Mouse (Mus musculus) thymus, postnatal 36 days (tissue): ENCODE data around the gene Stk24.

Experiments
- DNase-seq, 2 experiments: peaks; one replicate each; pipeline ENCODE4 v3.0.0; 2022; ENCODE audit warnings: mixed read lengths in 2 of 2

Stk24 gene

DNA sequence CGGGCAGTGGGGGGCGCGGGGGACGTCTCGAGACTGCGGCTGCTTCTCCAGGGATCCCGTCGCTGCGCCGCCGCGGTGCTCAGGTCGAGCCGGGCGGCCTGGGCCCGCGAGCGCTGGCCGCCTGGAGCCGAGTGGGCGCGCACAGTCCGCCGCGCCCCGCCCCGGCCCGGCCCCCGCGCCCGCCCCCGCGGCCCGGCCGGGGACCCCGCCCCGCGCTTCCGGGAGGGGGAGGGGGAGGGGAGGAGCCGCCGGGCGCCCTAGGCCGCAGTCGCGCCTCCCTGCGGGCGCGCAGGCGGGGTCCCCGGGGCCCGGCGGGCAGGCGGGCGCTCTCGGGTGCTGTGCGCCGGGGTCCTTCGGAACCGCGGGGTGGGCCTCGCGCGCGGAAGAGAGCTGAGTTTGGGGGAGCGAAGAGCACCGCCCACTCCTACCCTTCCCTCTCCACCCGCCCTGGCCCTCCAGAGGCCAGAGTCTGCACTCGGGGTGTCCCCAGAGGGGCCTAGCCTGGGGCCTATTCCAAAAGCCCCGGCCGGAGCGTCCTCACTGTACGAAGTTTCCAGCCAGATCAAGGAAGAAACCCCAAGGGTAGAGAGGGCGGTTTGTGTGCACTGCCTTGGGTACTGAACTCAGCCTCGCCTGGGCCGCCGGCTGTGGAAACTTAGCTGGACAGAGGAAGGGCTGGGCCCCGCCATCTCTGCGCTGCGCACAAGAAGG, 540 bp downstream of the Stk24 start:
- DNase-seq, result peak; percentile 89 to 90

DNA sequence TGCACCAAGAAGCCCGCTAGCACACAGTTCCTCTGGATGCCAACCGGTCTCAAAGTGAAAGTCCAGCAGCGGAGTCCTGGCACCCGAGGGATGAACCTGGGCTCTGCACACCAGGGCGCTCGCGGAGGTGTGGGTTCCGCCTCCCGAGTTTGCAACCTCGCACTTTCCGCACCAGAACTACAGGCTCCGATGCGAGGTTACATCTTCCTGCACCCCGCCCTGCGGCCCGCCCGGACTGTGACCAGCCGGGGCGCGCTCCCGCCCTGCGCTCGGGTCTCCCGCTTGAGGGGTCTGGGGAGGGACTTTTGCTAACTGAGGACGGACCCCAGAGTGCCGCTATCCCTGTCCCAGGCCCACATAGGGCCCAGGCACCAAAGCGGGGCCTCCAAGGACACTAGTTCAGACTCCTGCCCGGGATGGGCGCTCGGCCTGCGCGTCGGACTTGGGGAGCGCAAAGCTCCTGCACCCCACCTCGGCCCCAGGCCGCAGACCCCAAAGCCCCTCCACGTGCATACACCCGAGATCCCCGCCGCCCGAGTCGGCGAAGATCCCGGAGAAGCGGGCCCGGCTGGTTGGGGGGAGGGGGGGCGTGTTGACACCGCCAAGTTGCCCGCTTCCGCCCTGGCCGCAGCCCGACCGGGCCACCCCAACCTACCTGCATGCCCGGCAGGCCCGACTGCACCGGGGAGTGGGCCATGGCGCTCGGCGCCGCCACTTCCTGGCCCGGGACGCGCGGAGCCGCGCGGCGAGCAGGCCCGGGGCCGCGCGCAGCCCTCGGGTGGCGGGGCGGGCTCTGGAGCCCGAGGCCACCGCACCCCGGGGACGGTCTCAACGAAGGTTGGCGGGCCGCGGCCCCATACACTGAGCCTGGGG, 1.3 kb downstream of the Stk24 start:
- DNase-seq, result peak; percentile 72 to 83

DNA sequence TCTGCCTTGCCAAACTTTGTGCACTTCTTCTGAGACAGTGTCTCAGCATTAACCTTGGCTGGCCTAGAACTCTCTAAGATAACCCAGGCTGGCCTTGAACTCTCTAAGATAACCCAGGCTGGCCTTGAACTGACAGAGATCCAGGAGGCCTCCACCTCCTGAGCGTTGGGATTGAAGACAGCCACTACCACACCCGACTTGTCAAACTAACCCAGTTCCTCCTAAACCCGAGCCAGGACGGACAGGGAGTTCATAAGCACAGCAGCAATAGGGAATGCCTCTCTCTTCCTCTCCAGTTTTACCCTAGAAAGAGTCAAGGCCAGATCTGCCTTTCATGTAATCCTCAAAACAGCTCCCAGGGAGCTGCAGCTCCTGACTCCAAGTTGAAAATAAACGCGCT, 3.2 kb downstream of the Stk24 start:
- DNase-seq, result no peak

DNA sequence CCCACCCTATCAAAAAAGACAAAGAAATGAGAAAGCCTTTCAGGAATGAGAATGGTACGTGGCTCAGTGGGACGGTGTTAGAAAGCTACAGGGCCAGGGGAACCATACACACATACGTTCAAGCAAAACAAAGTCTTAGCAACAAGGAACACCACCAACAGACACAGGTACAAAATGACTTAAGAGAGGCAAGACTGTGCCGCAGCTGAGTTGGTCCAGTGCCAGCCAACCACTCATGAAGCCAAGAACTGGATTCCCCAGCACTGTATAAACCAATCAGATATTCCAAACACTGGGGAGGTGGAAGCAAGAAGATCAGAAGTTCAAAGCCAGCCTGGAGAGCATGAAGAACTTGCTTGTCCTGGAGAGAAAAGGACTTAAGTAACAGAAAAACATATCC, 5.9 kb downstream of the Stk24 start:
- DNase-seq, result no peak

DNA sequence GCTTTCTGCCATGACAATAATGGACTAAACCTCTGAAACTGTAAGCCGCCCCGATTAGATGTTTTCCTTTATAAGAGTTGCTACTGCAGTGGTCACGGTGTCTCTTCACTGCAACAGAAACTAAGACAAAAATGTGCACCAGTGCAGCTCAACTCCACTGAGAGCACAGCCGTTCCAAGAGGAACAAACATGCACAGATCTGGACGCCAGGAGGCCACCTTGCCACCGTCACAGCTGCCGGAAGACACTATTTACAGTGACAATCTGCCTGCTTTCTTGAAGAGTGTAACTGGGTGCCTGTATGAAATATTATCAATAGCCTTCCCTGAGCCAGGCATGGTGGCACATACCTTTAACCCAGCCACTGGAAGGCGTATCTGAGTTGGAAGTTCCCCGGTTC, 6.8 kb downstream of the Stk24 start:
- DNase-seq, result peak; percentile 29 to 40

DNA sequence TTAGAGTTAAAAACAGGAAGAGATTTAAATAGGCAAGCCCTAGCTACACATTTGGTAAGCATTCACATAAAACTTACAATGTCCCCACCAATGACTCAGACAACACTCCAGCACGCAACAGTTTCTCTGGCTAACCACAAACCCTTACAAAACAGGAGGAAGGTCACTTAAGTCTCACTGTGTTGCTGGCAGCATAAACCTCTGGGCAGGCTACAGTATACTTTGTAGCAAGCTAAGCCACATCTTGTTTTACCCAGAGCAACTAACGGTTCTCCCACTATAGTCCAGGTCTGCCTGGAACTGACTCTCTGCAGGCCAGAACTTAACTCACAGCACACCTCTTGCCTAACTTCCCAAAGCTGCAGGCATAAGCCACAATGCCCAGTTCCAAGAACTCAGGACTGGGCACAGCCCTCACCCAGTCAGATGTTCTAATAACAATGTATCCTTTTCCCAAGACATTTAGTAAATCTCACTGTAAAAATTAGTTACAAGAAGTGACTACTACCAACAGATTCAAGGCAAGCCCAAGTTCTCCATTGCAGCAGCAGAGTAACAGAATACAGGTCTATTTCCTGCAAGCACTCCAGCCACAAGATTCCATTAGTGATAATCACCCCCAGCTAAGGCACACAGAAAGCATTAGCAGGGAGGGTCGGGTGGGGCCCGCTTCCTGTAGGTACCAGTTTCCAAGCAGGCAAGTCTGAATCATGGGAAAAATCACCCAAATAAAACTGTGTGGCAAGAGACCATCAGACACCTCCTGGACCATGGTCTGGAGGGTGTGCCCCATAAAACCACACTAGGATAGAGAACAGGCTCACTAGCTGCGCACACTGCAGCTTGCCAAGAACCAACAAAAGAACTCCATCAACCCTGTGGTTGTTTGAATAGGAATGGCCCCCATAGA, 7.6 kb downstream of the Stk24 start:
- no peak for DNase-seq

DNA sequence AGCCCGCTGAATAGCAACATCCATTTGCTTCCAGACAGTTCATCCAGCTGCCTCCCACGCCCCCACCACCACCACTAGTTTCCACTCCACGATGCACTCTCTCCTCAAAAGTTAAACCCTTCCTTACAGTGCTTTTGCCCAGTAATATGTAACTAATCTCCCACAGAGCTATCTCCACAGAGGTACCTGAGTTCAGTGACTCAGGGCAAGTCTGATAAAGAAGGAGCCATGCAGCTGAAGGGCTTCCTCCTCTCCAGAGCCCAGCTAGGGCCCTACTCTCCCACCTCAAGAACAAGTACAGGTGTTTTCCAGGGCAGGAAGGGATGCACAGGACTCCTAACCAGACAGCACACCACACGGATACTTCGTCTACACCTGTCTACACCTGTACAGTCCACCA, 10.4 kb downstream of the Stk24 start:
- DNase-seq, result no peak

DNA sequence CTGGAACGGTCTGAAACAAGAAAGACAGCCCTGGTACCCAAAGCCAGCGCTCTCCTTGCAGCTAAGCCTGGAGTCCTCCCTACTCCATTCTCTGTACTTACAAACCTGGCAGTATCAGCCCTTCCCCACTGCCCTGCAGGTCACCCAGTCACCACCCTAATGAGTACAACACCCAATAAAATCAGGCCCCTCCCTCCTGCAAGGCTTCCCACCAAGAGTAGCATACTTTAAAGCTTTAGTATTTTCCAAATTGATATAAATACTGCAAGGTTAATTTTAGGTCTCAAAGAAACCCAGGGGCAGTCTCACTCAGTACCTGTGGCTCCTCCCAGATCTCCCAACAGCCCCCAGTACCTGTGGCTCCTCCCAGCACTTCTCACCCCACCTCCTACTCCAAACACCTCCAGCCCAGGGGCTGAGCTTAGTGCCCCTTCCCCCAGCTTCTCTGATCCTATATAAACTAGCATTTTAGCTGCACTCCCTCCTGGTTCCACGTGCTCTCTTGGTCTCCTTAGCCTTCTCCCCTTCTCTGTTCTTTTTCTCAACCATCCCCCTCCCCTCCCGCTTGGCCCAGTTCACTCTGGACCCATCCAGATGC, 11.6 kb downstream of the Stk24 start:
- no peak for DNase-seq

DNA sequence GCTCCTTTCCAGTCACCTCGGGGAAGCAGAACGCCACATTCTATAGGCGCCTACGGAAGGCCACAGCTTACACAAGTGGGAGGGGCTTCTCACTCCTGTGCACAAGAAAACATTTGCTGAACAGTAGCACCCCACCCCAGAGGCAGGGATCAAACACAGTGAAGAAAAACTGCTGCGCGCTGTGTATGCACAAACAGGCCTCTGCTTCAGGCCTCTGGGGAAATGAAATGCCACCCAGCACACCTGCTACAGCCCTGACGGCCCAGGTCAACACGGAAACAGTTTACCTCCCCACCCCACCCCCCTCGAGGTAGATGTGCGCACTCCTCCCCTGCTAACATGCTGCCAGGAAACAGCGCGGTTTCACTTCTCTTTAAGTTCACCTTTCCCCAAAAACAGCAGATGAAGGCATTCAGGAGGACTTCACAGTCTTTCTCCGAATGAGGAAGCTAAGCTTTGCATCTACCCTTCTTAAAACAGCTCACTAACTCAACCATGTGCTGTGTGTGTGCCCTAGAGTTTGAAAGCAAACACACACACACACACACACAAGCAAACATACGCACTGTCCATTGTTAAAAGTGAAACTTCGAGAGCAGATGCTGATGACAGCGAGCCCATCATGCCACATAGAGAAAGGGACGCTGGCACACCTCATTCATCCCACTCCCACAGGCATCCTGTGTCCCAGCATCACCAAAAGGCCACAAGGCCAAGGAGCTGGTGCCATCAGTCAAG, 13.7 kb downstream of the Stk24 start:
- DNase-seq, result peak; percentile 74 to 79

DNA sequence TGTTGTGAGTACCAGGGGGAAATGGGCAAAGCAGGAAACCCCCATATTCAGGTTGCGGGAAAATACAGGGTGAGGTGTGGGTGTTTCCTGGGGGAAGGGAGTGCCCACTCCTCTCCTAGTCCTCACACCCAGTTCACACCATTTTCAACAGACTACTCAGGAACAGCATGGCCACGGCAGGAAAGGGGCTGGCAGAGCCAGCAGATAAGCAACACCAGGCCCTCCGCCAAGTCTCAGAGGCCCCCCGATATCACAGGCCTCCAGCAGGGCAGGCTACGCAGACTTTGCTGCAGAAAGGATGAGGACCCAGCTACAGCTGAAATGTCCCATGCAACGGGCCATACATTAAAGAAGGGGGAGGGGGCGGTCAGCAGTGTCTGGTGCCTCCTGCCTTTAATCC, 14.4 kb downstream of the Stk24 start:
- no peak for DNase-seq

DNA sequence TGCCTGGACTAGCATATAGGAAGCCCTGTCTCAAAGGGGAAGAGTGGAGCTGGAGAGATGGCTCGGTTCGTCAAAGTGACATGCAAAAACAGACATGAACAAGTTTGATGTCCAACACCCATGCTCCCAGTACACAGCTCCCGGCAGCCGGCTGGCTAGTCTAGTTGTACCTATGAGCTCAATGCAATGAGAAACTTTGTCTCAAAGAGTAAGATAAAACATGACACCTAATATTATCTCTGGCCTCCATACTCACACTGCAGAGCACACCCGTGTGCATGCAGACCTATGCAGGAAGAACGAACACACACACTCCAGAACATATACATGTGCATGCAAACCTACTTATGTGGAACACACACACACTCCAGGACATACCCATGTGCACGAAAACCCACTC, 15.5 kb downstream of the Stk24 start:
- DNase-seq, result no peak

DNA sequence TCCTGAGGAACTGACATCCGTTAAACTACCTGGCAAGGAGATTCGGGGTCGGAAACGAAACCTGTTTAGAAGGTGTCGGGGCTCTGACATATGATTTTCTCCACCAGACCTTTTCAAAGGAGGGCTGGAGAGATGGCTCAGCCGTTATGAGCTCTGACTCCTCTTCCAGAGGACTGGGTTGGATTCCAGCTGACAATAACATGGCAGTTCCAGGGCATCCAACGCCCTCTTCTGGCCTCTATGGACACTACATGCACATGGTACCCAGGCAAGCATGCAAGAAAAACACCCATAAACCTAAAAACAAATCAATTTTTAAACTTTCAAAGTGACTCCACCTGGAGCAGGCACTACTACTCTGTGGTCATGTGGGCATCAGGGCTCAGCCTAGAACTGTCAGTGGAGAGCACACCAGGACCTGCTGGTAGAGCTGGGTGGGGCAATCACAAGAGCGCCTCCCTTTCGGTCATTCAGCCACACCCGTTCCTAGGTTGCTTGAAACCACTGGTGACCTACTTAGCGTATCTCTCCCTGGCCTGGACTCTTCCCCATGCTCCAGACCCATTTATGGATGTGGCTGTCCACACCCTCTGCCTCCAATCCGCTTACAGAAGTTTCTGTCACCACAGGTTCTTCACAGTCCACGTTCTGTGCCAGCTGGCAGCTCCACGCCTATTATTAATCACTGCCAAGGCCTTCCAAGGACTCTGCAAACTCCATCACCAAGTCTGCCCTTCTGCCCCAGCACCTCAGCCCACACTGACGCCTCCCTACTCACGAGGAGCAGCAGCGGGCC, 18.3 kb downstream of the Stk24 start:
- no peak for DNase-seq

DNA sequence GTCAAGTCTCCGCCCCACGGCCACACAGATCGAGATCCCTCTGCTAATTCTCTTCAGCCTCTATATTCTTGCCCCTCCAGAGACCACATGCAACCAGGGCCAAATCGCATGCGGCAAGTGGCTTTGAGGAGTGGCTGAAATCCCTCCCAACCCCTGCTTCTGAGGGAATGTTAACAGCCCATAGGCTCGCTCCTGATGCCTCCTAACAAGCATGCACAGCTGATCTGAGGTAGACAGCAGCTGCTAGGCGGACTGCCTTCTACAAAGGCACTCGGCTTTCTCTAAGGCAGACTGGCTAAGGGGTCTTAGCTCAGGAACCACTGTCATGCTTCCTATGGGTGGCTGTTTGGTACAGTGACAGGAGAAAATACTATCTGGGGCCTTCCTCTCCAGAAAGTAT, 20.0 kb downstream of the Stk24 start:
- DNase-seq, result no peak

DNA sequence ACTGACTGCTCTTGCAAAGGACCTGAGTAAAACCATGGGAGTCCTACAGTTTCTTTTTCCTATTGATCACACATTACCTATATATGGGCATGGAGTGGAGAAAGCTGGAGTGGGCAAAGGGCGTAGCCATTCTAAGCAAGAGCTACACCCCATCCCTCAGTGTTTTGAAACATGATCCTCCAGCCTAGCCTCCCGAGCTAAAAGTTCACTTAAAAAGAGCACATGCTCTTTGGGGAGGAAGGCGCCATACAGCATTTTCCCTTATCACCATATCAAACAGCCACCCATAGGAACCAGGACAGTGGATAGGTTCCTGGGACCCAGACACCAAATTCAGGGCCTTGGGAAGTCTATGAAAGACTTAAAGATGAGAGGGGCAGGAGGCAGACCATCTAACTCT, 20.8 kb downstream of the Stk24 start:
- no peak for DNase-seq

DNA sequence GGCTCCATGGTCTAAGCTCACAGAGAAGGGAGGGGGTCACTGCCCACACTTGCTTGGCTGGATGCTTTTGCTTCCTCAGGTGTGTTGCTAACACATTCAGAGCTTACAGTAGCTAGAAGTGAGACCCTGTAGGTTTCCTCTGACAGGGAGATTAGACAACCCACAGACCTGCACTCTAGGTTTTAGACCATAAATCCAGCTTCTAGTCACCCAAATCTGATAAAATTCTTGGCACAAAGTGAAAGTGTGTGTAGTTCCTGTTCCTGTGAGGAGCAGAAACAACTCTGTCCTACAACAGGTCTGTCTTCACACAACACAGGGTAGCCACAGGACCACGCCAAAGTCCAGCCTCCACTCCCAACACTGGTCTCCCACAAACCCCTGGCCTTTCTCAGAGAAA, 21.5 kb downstream of the Stk24 start:
- DNase-seq, result no peak

DNA sequence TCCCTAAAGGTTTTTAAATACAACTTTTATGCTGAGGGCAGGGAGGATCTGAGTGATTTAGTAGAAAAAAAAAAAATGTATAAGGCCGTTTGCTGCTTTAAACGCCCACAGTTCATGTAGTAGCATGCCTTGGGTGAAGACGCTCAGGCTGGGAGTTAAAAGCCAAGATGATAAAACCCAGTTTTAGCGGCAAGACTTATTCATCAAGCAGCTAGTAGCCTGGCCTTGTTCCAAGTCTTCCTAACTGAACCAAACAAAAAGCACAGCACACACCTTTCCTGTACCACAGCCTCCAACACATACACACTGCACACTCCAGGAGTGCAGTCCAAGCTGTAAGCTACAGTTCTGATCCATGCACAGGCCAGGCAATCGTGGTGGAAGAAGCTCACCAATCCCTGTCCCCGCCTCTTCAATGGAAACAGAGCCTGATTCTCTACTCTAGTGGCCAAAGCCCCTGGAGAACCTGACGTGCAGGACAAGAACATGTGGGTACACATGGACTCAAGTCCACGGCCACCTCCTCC, 23.4 kb downstream of the Stk24 start:
- no peak for DNase-seq

DNA sequence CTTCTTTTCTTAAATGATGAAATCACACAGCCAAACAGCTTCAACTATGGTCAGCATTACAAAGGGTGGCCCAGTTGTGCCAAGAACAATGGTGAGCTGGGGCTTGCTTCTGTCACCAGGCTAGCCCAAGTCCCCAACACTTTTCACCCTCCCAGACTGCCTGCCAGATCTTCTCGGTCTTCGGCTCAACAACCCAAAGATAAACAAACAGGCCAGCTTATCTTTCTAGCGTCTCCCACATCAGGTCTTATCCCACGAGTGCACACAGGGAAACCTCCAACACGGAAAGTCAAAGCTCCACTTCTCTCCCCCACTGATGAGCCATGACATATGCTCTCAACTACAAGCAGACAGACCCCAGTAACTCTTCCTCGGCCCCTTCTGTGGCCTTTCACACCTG, 24.1 kb downstream of the Stk24 start:
- DNase-seq, result no peak

DNA sequence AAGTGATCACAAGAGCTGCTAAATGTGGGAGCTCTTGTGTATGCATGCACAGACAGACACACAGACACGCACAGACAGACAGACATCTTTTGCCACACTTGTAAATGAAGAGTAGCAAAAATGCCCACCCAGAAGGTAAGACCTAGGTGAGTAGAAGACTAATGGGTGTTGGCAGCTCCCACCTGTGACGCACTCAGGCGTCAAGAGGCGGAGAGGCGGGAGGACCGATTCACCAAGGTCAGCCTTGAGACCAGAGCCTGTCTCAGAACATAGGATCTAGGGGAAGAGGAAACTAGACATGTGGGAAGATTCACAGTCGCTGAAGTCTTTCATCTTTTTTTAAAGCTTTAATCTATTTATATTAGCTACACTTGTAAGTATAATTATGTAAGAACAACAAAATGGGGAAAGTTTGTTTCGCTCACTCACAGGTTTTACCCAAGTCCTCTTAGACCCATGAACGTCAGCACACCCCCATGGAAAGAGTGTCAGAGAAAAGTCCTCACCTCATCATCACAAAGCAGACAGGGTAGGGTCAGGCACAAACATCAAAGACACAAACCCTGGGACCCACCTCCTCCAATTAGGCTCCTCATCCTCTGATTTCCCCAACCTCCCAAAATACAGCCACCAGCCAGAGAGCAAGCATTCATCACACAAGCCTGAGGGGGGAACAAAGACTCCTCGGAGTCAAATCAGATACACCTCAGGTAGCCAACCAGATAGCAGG, 26.0 kb downstream of the Stk24 start:
- no peak for DNase-seq

DNA sequence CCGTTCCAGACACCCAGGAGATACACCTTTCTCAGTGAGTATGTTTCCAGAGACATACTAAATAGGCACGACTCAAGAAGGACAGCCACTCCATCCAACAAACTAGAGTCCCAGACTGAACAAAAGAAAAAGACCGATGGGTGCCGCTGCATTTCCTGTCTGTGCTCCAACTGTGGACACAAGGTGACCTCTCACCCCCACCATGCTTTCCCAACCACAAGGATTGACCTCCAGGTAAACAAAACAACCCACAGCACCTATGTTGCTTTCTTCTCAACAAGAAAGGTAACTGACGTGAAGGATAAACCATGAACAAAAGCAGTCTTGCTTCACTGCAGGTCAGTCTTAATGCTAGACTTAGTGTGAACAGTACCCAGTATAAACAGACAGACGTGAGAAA, 27.1 kb downstream of the Stk24 start:
- no peak for DNase-seq

DNA sequence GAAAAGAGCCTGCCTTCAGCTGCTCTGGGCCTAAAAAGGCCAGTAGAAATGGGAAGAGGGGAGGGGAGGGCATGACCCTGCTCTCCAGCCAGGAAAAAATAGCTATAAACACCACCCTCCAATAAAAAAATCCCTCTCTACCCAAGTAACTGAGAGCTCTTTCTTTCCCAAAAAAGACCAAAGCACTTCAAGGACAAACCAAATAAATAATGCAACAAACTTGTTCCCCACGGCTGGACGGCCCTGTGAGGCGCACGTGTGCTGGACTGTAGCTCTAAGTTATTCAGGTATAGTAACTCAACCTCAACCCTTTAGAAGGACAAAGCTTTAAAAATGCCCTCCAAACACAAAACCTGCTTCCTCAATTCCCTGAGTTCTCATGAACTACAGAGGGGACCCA, 28.1 kb downstream of the Stk24 start:
- DNase-seq, result no peak
